Mouse (Mus musculus): ENCODE data around the gene Gm11555. TPM values are rescaled to one million over a fixed set of nuclear protein-coding genes. Genes with fewer than 3 reads are reported as not detected.
"Not testable (repeated sequence)": the region's sequence is repeated elsewhere in the genome, so short reads cannot be mapped to it uniquely, and the experiment has no call there.

The Gm11555 gene
- polyA plus RNA-seq (2014; fragmentation: Nextera tagmentation; extraction: Ambion mirVana): not detected in 2 replicates

- Histone ChIP-seq H3K4me3 (ENCODE audit: low read depth, low read length) (no peak within 1 kb of the TSS), H3K4me2 (ENCODE audit: low read depth, low read length) (no peak within 1 kb of the TSS), H3K9ac (replicated peaks; ENCODE audit: low read depth, low read length) (no peak within 1 kb of the TSS), H3K27me3 (ENCODE audit: control insufficient read depth, insufficient read depth, low read length) (no peaks in the 10 kb centered on the region), H3K9me3 (ENCODE audit: control insufficient read depth, low read length) (no peaks in the 10 kb centered on the region), H3K36me3 (ENCODE audit: control insufficient read depth, insufficient read depth, low read length) (no peaks in the 10 kb centered on the region), H3K4me1 (ENCODE audit: control insufficient read depth, insufficient read depth, low read length) (no peaks in the 10 kb centered on the region), H3K27ac (ENCODE audit: low read depth, low read length) (no peak within 1 kb of the TSS)
- no peak for ATAC-seq (ENCODE audit: low read depth)
- WGBS: 83% methylated on average over 2 of the region's 2 CpGs
Observed at GRCm38 (mm10) chr11:99650136-99650535, at the start of gene Gm11555. Gene Gm11555, minus strand, starts transcription at chr11:99650236.

- no peaks in the 10 kb centered on the region for H3K4me1 ChIP-seq (ENCODE audit: control insufficient read depth, insufficient read depth, low read length)
- 100% methylated on average over 1 of the region's 1 CpGs for WGBS
- H3K27me3 ChIP-seq (ENCODE audit: control insufficient read depth, insufficient read depth, low read length): no peaks in the 10 kb centered on the region
- no peak within 1 kb of the TSS for H3K4me2 ChIP-seq (ENCODE audit: low read depth, low read length)
- ATAC-seq (ENCODE audit: low read depth): no peak
- no peak within 1 kb of the TSS for H3K27ac ChIP-seq (ENCODE audit: low read depth, low read length)
- no peaks in the 10 kb centered on the region for H3K9me3 ChIP-seq (ENCODE audit: control insufficient read depth, low read length)
- no peak within 1 kb of the TSS for H3K9ac ChIP-seq (replicated peaks; ENCODE audit: low read depth, low read length)
- H3K4me3 ChIP-seq (ENCODE audit: low read depth, low read length): no peak within 1 kb of the TSS
- no peaks in the 10 kb centered on the region for H3K36me3 ChIP-seq (ENCODE audit: control insufficient read depth, insufficient read depth, low read length)
Observed at GRCm38 (mm10) chr11:99690463-99690862, 40.4 kb upstream of the Gm11555 start, which contains the start of gene Gm14190. Gene Gm14190, minus strand, starts transcription at chr11:99690740.

GRCm38 (mm10) chr11:99685235-99685634 lies 35.2 kb upstream of the Gm11555 start:
- H3K27me3 ChIP-seq (ENCODE audit: control insufficient read depth, insufficient read depth, low read length); H3K36me3 ChIP-seq (ENCODE audit: control insufficient read depth, insufficient read depth, low read length): not testable (repeated sequence)

GRCm38 (mm10) chr11:99683481-99683880 lies 33.4 kb upstream of the Gm11555 start:
- Histone ChIP-seq H3K4me3 (ENCODE audit: low read depth, low read length) (no peak overlapping the region), H3K4me1 (ENCODE audit: control insufficient read depth, insufficient read depth, low read length) (no peaks in the 10 kb centered on the region), H3K27ac (ENCODE audit: low read depth, low read length) (no peak overlapping the region), H3K9me3 (ENCODE audit: control insufficient read depth, low read length) (no peaks in the 10 kb centered on the region), H3K9ac (replicated peaks; ENCODE audit: low read depth, low read length) (no peak overlapping the region), H3K36me3 (ENCODE audit: control insufficient read depth, insufficient read depth, low read length) (no peaks in the 10 kb centered on the region), H3K27me3 (ENCODE audit: control insufficient read depth, insufficient read depth, low read length) (no peaks in the 10 kb centered on the region), H3K4me2 (ENCODE audit: low read depth, low read length) (no peak overlapping the region)
- WGBS: 88% methylated on average over 2 of the region's 2 CpGs
- ATAC-seq (ENCODE audit: low read depth): no peak

More at GRCm38 (mm10) chr11:99685235-99685634, 35.2 kb upstream of the Gm11555 start:
- not testable (repeated sequence) for H3K4me1 ChIP-seq (ENCODE audit: control insufficient read depth, insufficient read depth, low read length); H3K4me3 ChIP-seq (ENCODE audit: low read depth, low read length); H3K27ac ChIP-seq (ENCODE audit: low read depth, low read length); H3K9me3 ChIP-seq (ENCODE audit: control insufficient read depth, low read length); H3K9ac ChIP-seq (replicated peaks; ENCODE audit: low read depth, low read length); H3K4me2 ChIP-seq (ENCODE audit: low read depth, low read length); ATAC-seq (ENCODE audit: low read depth)
- WGBS: 83% methylated on average over 1 of the region's 1 CpGs

GRCm38 (mm10) chr11:99665860-99666259 lies 15.8 kb upstream of the Gm11555 start, which contains the start of gene Krtap4-6:
Gene Krtap4-6, minus strand, starts transcription at chr11:99665960.
- Histone ChIP-seq H3K4me1 (ENCODE audit: control insufficient read depth, insufficient read depth, low read length) (no peaks in the 10 kb centered on the region), H3K27ac (ENCODE audit: low read depth, low read length) (no peak within 1 kb of the TSS), H3K36me3 (ENCODE audit: control insufficient read depth, insufficient read depth, low read length) (no peaks in the 10 kb centered on the region), H3K4me2 (ENCODE audit: low read depth, low read length) (no peak within 1 kb of the TSS), H3K9me3 (ENCODE audit: control insufficient read depth, low read length) (no peaks in the 10 kb centered on the region), H3K4me3 (ENCODE audit: low read depth, low read length) (no peak within 1 kb of the TSS), H3K9ac (replicated peaks; ENCODE audit: low read depth, low read length) (no peak within 1 kb of the TSS), H3K27me3 (ENCODE audit: control insufficient read depth, insufficient read depth, low read length) (no peaks in the 10 kb centered on the region)
- no peak for ATAC-seq (ENCODE audit: low read depth)

GRCm38 (mm10) chr11:99662802-99663201 lies 12.8 kb upstream of the Gm11555 start:
- 90% methylated on average over 10 of the region's 10 CpGs for WGBS
- no peak overlapping the region for H3K4me2 ChIP-seq (ENCODE audit: low read depth, low read length)
- ATAC-seq (ENCODE audit: low read depth): no peak

GRCm38 (mm10) chr11:99659256-99659655 lies 9.2 kb upstream of the Gm11555 start:
- Histone ChIP-seq H3K4me3 (ENCODE audit: low read depth, low read length) (no peak overlapping the region), H3K27ac (ENCODE audit: low read depth, low read length) (no peak overlapping the region), H3K27me3 (ENCODE audit: control insufficient read depth, insufficient read depth, low read length) (no peaks in the 10 kb centered on the region), H3K4me1 (ENCODE audit: control insufficient read depth, insufficient read depth, low read length) (no peaks in the 10 kb centered on the region), H3K4me2 (ENCODE audit: low read depth, low read length) (no peak overlapping the region), H3K36me3 (ENCODE audit: control insufficient read depth, insufficient read depth, low read length) (no peaks in the 10 kb centered on the region), H3K9me3 (ENCODE audit: control insufficient read depth, low read length) (no peaks in the 10 kb centered on the region), H3K9ac (replicated peaks; ENCODE audit: low read depth, low read length) (no peak overlapping the region)
- WGBS: 87% methylated on average over 4 of the region's 4 CpGs
- ATAC-seq (ENCODE audit: low read depth): no peak

More at GRCm38 (mm10) chr11:99662802-99663201, 12.8 kb upstream of the Gm11555 start:
- H3K9ac ChIP-seq (replicated peaks; ENCODE audit: low read depth, low read length): no peak overlapping the region
- no peak overlapping the region for H3K27ac ChIP-seq (ENCODE audit: low read depth, low read length)
- no peak overlapping the region for H3K4me3 ChIP-seq (ENCODE audit: low read depth, low read length)
- no peaks in the 10 kb centered on the region for H3K9me3 ChIP-seq (ENCODE audit: control insufficient read depth, low read length)
- H3K36me3 ChIP-seq (ENCODE audit: control insufficient read depth, insufficient read depth, low read length): no peaks in the 10 kb centered on the region
- no peaks in the 10 kb centered on the region for H3K4me1 ChIP-seq (ENCODE audit: control insufficient read depth, insufficient read depth, low read length)
- no peaks in the 10 kb centered on the region for H3K27me3 ChIP-seq (ENCODE audit: control insufficient read depth, insufficient read depth, low read length)

GRCm38 (mm10) chr11:99658467-99659010 lies 8.5 kb upstream of the Gm11555 start, which contains the start of gene Gm11563:
Gene Gm11563, minus strand, starts transcription at chr11:99658960.
- not testable (repeated sequence) for H3K27me3 ChIP-seq (ENCODE audit: control insufficient read depth, insufficient read depth, low read length); ATAC-seq (ENCODE audit: low read depth); H3K4me2 ChIP-seq (ENCODE audit: low read depth, low read length); H3K27ac ChIP-seq (ENCODE audit: low read depth, low read length); H3K36me3 ChIP-seq (ENCODE audit: control insufficient read depth, insufficient read depth, low read length); H3K4me3 ChIP-seq (ENCODE audit: low read depth, low read length); H3K4me1 ChIP-seq (ENCODE audit: control insufficient read depth, insufficient read depth, low read length); H3K9me3 ChIP-seq (ENCODE audit: control insufficient read depth, low read length); H3K9ac ChIP-seq (replicated peaks; ENCODE audit: low read depth, low read length)
- 66% methylated on average over 10 of the region's 10 CpGs for WGBS

- no peak for ATAC-seq (ENCODE audit: low read depth)
- no peak overlapping the region for H3K4me3 ChIP-seq (ENCODE audit: low read depth, low read length)
- H3K4me1 ChIP-seq (ENCODE audit: control insufficient read depth, insufficient read depth, low read length): no peaks in the 10 kb centered on the region
- H3K27me3 ChIP-seq (ENCODE audit: control insufficient read depth, insufficient read depth, low read length): no peaks in the 10 kb centered on the region
- H3K9me3 ChIP-seq (ENCODE audit: control insufficient read depth, low read length): no peaks in the 10 kb centered on the region
- no peak overlapping the region for H3K4me2 ChIP-seq (ENCODE audit: low read depth, low read length)
- H3K36me3 ChIP-seq (ENCODE audit: control insufficient read depth, insufficient read depth, low read length): no peaks in the 10 kb centered on the region
- H3K27ac ChIP-seq (ENCODE audit: low read depth, low read length): no peak overlapping the region
- no peak overlapping the region for H3K9ac ChIP-seq (replicated peaks; ENCODE audit: low read depth, low read length)
- 42% methylated on average over 5 of the region's 5 CpGs for WGBS
Observed at GRCm38 (mm10) chr11:99657051-99657450, 7.0 kb upstream of the Gm11555 start.

Data from neural tube, embryonic 14.5 days (tissue).